ENCODE assay signal across 8 mouse cellular contexts in genomic region chr1:59119720-59120457, GRCm38 (mm10). TPM values are rescaled to one million over a fixed set of nuclear protein-coding genes. Genes with fewer than 3 reads are reported as not detected.
DNase-seq lines count a peak whose midpoint lies in the region; ATAC-seq and TF ChIP-seq lines count a peak whose summit lies in the region.

TSS of gene Tmem237 (minus strand) at chr1:59120408.

- peak within 1 kb of the TSS; percentile 94 for H3K4me2 ChIP-seq in forebrain, embryonic 11.5 days (ENCODE audit: low read depth, low read length, severe bottlenecking)
- peak within 1 kb of the TSS; percentile 73 for H3K4me2 ChIP-seq in heart, postnatal 0 days (ENCODE audit: low read depth, low read length)
- H3K4me2 ChIP-seq in liver, embryonic 16.5 days (ENCODE audit: low read depth, low read length), result peak within 1 kb of the TSS; percentile 75
- H3K4me2 ChIP-seq in neural tube, embryonic 13.5 days, result peak within 1 kb of the TSS; percentile 87

- peak; percentile 67 to 72 for DNase-seq in CD8-positive naive resting alpha-beta T cell, adult 2 months (ENCODE audit: low read depth in 2 of 2, low spot score in 2 of 2)
- DNase-seq in c-Kit-positive CD71-negative TER-119-negative erythroid progenitor cells, embryonic 14.5 days (ENCODE audit: low read depth), result peak; percentile 56
- DNase-seq in forebrain, embryonic 11.5 days (ENCODE audit: low spot score), result peak; percentile 96
- DNase-seq in heart, postnatal 0 days (ENCODE audit: low spot score), result peak; percentile 82
- DNase-seq in kidney, postnatal 4 days, result peak; percentile 96 to 97

- H3K9ac ChIP-seq in forebrain, embryonic 11.5 days (ENCODE audit: low read length), result peak within 1 kb of the TSS; percentile 97
- peak within 1 kb of the TSS; percentile 65 for H3K9ac ChIP-seq in heart, postnatal 0 days (replicated peaks; ENCODE audit: low read depth, low read length)
- H3K9ac ChIP-seq in liver, embryonic 16.5 days (ENCODE audit: low read depth, low read length), result peak within 1 kb of the TSS; percentile 66
- H3K9ac ChIP-seq in neural tube, embryonic 13.5 days, result peak within 1 kb of the TSS; percentile 96

- peak; percentile 98 for ATAC-seq in forebrain, embryonic 11.5 days (replicated peaks; ENCODE audit: low FRiP score)
- peak; percentile 97 for ATAC-seq in heart, postnatal 0 days (ENCODE audit: insufficient read depth, low read depth)
- ATAC-seq in liver, embryonic 16.5 days (ENCODE audit: low read depth), result peak; percentile 97
- peak; percentile 99 for ATAC-seq in neural tube, embryonic 13.5 days (ENCODE audit: low read depth)

- no peak for TF ChIP-seq EP300 in heart, postnatal 0 days (IDR thresholded peaks at IDR 0.05; ENCODE audit: low read depth)

- H3K27me3 ChIP-seq in forebrain, embryonic 11.5 days (ENCODE audit: control insufficient read depth, insufficient read depth, low read length), result no peaks in the 10 kb centered on the region
- 0 out of 2 replicates have a peak, but pooled peaks cover 2% of the 10 kb centered on the region for H3K27me3 ChIP-seq in heart, postnatal 0 days (ENCODE audit: control insufficient read depth, insufficient read depth, low read length)
- no peaks in the 10 kb centered on the region for H3K27me3 ChIP-seq in liver, embryonic 16.5 days (ENCODE audit: control insufficient read depth, insufficient read depth, low read depth, low read length)
- no peaks in the 10 kb centered on the region for H3K27me3 ChIP-seq in neural tube, embryonic 13.5 days
- H3K27me3 ChIP-seq in testis, adult 2 months (ENCODE audit: control insufficient read depth, insufficient read depth, low read length), result no peaks in the 10 kb centered on the region

- H3K4me3 ChIP-seq in forebrain, embryonic 11.5 days (ENCODE audit: low read depth, low read length), result peak within 1 kb of the TSS; percentile 68
- H3K4me3 ChIP-seq in heart, postnatal 0 days (ENCODE audit: low read depth, low read length), result peak within 1 kb of the TSS; percentile 81
- peak within 1 kb of the TSS; percentile 76 for H3K4me3 ChIP-seq in liver, embryonic 16.5 days (ENCODE audit: low read depth, low read length)
- H3K4me3 ChIP-seq in neural tube, embryonic 13.5 days, result peak within 1 kb of the TSS; percentile 70
- H3K4me3 ChIP-seq in testis, adult 2 months (ENCODE audit: control insufficient read depth, low read depth, low read length), result peak within 1 kb of the TSS; percentile 97

- TF ChIP-seq CTCF in heart, postnatal 0 days (IDR thresholded peaks at IDR 0.05; ENCODE audit: low read depth), result no peak
- no peak for TF ChIP-seq CTCF in testis, adult 2 months (IDR thresholded peaks at IDR 0.05; ENCODE audit: control insufficient read depth, insufficient read depth, insufficient replicate concordance, low read depth, low read length)

- H3K4me1 ChIP-seq in forebrain, embryonic 11.5 days (replicated peaks; ENCODE audit: control insufficient read depth, insufficient read depth, low read length), result no peaks in the 10 kb centered on the region
- H3K4me1 ChIP-seq in heart, postnatal 0 days (ENCODE audit: control insufficient read depth, insufficient read depth), result peaks cover 6% of the 10 kb centered on the region; the same call in 1 of the 2 replicates
- H3K4me1 ChIP-seq in liver, embryonic 16.5 days (ENCODE audit: control insufficient read depth, low read depth, low read length), result peaks cover 4% of the 10 kb centered on the region
- H3K4me1 ChIP-seq in neural tube, embryonic 13.5 days (replicated peaks), result peaks cover 18% of the 10 kb centered on the region
- peaks cover 2% of the 10 kb centered on the region; the same call in 1 of the 2 replicates for H3K4me1 ChIP-seq in testis, adult 2 months (ENCODE audit: control insufficient read depth, insufficient read depth, low read length)

- no peaks in the 10 kb centered on the region for H3K9me3 ChIP-seq in forebrain, embryonic 11.5 days (ENCODE audit: control insufficient read depth, low read length)
- no peaks in the 10 kb centered on the region for H3K9me3 ChIP-seq in heart, postnatal 0 days (replicated peaks; ENCODE audit: control insufficient read depth, low read length)
- H3K9me3 ChIP-seq in liver, embryonic 16.5 days (replicated peaks; ENCODE audit: control insufficient read depth, low read length), result no peaks in the 10 kb centered on the region
- H3K9me3 ChIP-seq in neural tube, embryonic 13.5 days, result no peaks in the 10 kb centered on the region

- no peaks in the 10 kb centered on the region for H3K36me3 ChIP-seq in forebrain, embryonic 11.5 days (ENCODE audit: control insufficient read depth, insufficient read depth, low read length)
- no peaks in the 10 kb centered on the region for H3K36me3 ChIP-seq in heart, postnatal 0 days (replicated peaks; ENCODE audit: control insufficient read depth, insufficient read depth, low read length)
- no peaks in the 10 kb centered on the region for H3K36me3 ChIP-seq in liver, embryonic 16.5 days (ENCODE audit: control insufficient read depth, insufficient read depth)
- H3K36me3 ChIP-seq in neural tube, embryonic 13.5 days, result peaks cover 16% of the 10 kb centered on the region; the same call in 1 of the 2 replicates
- no peaks in the 10 kb centered on the region; the same call in 1 of the 2 replicates for H3K36me3 ChIP-seq in testis, adult 2 months (ENCODE audit: control insufficient read depth, insufficient read depth, low read length)

- TF ChIP-seq POLR2A in testis, adult 2 months (IDR thresholded peaks at IDR 0.05; ENCODE audit: control insufficient read depth, low read depth, low read length), result peak; percentile 86

- peak within 1 kb of the TSS; percentile 81 for H3K27ac ChIP-seq in forebrain, embryonic 11.5 days (ENCODE audit: low read depth, low read length)
- H3K27ac ChIP-seq in heart, postnatal 0 days (ENCODE audit: low read depth), result peak within 1 kb of the TSS; percentile 59
- H3K27ac ChIP-seq in liver, embryonic 16.5 days (ENCODE audit: low read length), result peak within 1 kb of the TSS; percentile 29
- peak within 1 kb of the TSS; percentile 95 for H3K27ac ChIP-seq in neural tube, embryonic 13.5 days (replicated peaks)
- H3K27ac ChIP-seq in testis, adult 2 months (ENCODE audit: control insufficient read depth, insufficient read depth, low read depth, low read length), result peak within 1 kb of the TSS; percentile 93

- under 1% methylated on average over 72 of the region's 74 CpGs for WGBS in forebrain, embryonic 11.5 days
- under 1% methylated on average over 70 of the region's 74 CpGs for WGBS in heart, postnatal 0 days
- WGBS in liver, embryonic 16.5 days (ENCODE audit: insufficient replicate concordance), result under 1% methylated on average over 74 of the region's 74 CpGs
- WGBS in neural tube, embryonic 13.5 days, result under 1% methylated on average over 72 of the region's 74 CpGs

RNA-seq across cellular contexts. Expression of gene Tmem237, which starts in this region (rescaled TPM):
- 54.9 TPM in 2 replicates for polyA plus RNA-seq in forebrain, embryonic 11.5 days (2014; fragmentation: Nextera tagmentation; extraction: Ambion mirVana)
- 7.6 and 15.9 TPM in 2 replicates for total RNA-seq in heart, postnatal 0 days (2014; rRNA removed; ENCODE audit: low replicate concordance)
- polyA plus RNA-seq in heart, postnatal 0 days (2015; fragmentation: Nextera tagmentation; extraction: Ambion mirVana), result 6.6 and 9.2 TPM in 2 replicates
- polyA plus RNA-seq in liver, embryonic 16.5 days (2015; fragmentation: Nextera tagmentation; extraction: Ambion mirVana), result 5.0 and 5.9 TPM in 2 replicates
- 38.0 and 42.7 TPM in 2 replicates for polyA plus RNA-seq in neural tube, embryonic 13.5 days (2015; fragmentation: Nextera tagmentation; extraction: Ambion mirVana)
- polyA plus RNA-seq in testis, adult 2 months (2012; rRNA removed), result 56.1 and 59.7 TPM in 2 replicates

Comparison
In these comparisons a context has a peak if more than half of its experiments do, and no peak if none do; other contexts are left out.
1. Peak in every context shown above with its lines: DNase-seq, ATAC-seq, H3K4me3 ChIP-seq and H3K27ac ChIP-seq.
2. H3K27ac ChIP-seq: peak in every context shown above with its lines; median percentile 95 in neural tube, embryonic 13.5 days; 93 in testis, adult 2 months; 81 in forebrain, embryonic 11.5 days; 59 in heart, postnatal 0 days; 29 in liver, embryonic 16.5 days.